Mouse (Mus musculus): Measurements from ENCODE around the gene Banf1.

- no peak for TF ChIP-seq TAL1 (IDR thresholded peaks at IDR 0.05; ENCODE audit: low read length)
- no peak for TF ChIP-seq GATA1 (IDR thresholded peaks at IDR 0.05; ENCODE audit: low read length)
Measured at GRCm38 (mm10) chr19:5383326-5383725, 16.4 kb upstream of the Banf1 start.
